Mouse (Mus musculus): ENCODE measurements around the gene Syndig1.

- TF ChIP-seq POLR2A (IDR thresholded peaks at IDR 0.05; ENCODE audit: borderline replicate concordance, insufficient read depth, low read length): no peak
- no peak for TF ChIP-seq CTCF (IDR thresholded peaks at IDR 0.05; ENCODE audit: borderline replicate concordance, insufficient read depth, low read depth, low read length)
These were observed 101.0 kb downstream of the Syndig1 start for GRCm38 (mm10) chr2:149929986-149930385.
